Mouse (Mus musculus) B cell, adult (primary cell): ENCODE measurements around the gene Grrp1. TPM values are rescaled to one million over a fixed set of nuclear protein-coding genes. Genes with fewer than 3 reads are reported as not detected.

ENCODE experiments used
- total RNA-seq: library from RNA; stranded (reverse); gene quantifications from 4 replicates; pipeline ENCODE4 v1.2.4, GENCODE M21; 2023; ENCODE audit not compliant: inconsistent age

Grrp1 gene
- total RNA-seq = not detected in 4 replicates

GRCm38 (mm10) chr4:134253722-134254324, at the start of gene Grrp1:
Gene Grrp1 (minus strand): TSS chr4:134254106.

GRCm38 (mm10) chr4:134287575-134288025, 33.7 kb upstream of the Grrp1 start, which contains the start of gene Pdik1l:
Gene Pdik1l (minus strand): TSS chr4:134287895.

GRCm38 (mm10) chr4:134246719-134247258, 7.1 kb downstream of the Grrp1 start, which contains the start of gene Gm30191:
Gene Gm30191 (plus strand): TSS chr4:134246935.

GRCm38 (mm10) chr4:134245148-134245843, 8.6 kb downstream of the Grrp1 start, which contains the start of gene Zfp593:
Gene Zfp593 (minus strand): TSS chr4:134245592.

GRCm38 (mm10) chr4:134243516-134244250, 10.2 kb downstream of the Grrp1 start, which contains the start of gene E130218I03Rik:
Gene E130218I03Rik (plus strand): TSS chr4:134243662.

GRCm38 (mm10) chr4:134238279-134238651, 15.6 kb downstream of the Grrp1 start, which contains the start of gene Cnksr1:
Gene Cnksr1 (minus strand): TSS chr4:134238399.

GRCm38 (mm10) chr4:134227194-134227593, 26.7 kb downstream of the Grrp1 start, which contains the start of gene Catsper4:
Gene Catsper4 (minus strand): TSS chr4:134227383.

GRCm38 (mm10) chr4:134202904-134203303, 51.0 kb downstream of the Grrp1 start, which contains the start of gene Gm7534:
Gene Gm7534 (minus strand): TSS chr4:134203004.

Other genes starting within 250 kb of the Grrp1 start
- gene Lin28a, start 235.3 kb downstream of the Grrp1 start, total RNA-seq = not detected in 4 replicates
- not detected in 4 replicates for gene Zfp683, start 200.3 kb downstream of the Grrp1 start, total RNA-seq
- 6.7 to 12.6 TPM (median 7.7 TPM) in 4 replicates for gene Crybg2, start 193.3 kb downstream of the Grrp1 start, total RNA-seq
- gene Cd52, start 159.0 kb downstream of the Grrp1 start, total RNA-seq = 1,625 to 1,767 TPM (median 1,711 TPM) in 4 replicates
- 35.8 to 45.0 TPM (median 39.9 TPM) in 4 replicates for gene Ubxn11, start 151.5 kb downstream of the Grrp1 start, total RNA-seq
- gene Sh3bgrl3, start 125.3 kb downstream of the Grrp1 start, total RNA-seq = 636 to 680 TPM (median 661 TPM) in 4 replicates
- gene Cep85, start 67.0 kb downstream of the Grrp1 start, total RNA-seq = 13.8 to 21.8 TPM (median 16.7 TPM) in 4 replicates
- not detected in 4 replicates for gene Gm7534, start 51.1 kb downstream of the Grrp1 start, total RNA-seq
- not detected in 4 replicates for gene Catsper4, start 26.7 kb downstream of the Grrp1 start, total RNA-seq
- gene Cnksr1, start 15.7 kb downstream of the Grrp1 start, total RNA-seq = 0.39 to 0.55 TPM in 2 of 4 replicates, not detected in the others
- gene E130218I03Rik, start 10.4 kb downstream of the Grrp1 start, total RNA-seq = not detected in 4 replicates
- 22.7 to 29.6 TPM (median 23.6 TPM) in 4 replicates for gene Zfp593, start 8.5 kb downstream of the Grrp1 start, total RNA-seq
- not detected in 4 replicates for gene Gm30191, start 7.2 kb downstream of the Grrp1 start, total RNA-seq
- gene Pdik1l, start 33.8 kb upstream of the Grrp1 start, total RNA-seq = 10.3 to 15.7 TPM (median 11.6 TPM) in 4 replicates
- not detected in 4 replicates for gene Trim63, start 61.0 kb upstream of the Grrp1 start, total RNA-seq
- gene Slc30a2, start 89.1 kb upstream of the Grrp1 start, total RNA-seq = not detected in 4 replicates
- gene Extl1, start 129.7 kb upstream of the Grrp1 start, total RNA-seq = 0.90 to 2.0 TPM (median 1.6 TPM) in 4 replicates
- gene Pafah2, start 142.2 kb upstream of the Grrp1 start, total RNA-seq = 1.9 to 3.3 TPM (median 2.7 TPM) in 4 replicates
- 42.2 to 45.5 TPM (median 43.9 TPM) in 4 replicates for gene Stmn1, start 214.2 kb upstream of the Grrp1 start, total RNA-seq
- 2.1 to 3.9 TPM (median 2.8 TPM) in 4 replicates for gene Paqr7, start 242.6 kb upstream of the Grrp1 start, total RNA-seq